Mouse (Mus musculus) liver, adult 2 months (tissue): ENCODE data around the gene Pum1.

ENCODE experiments used
- CTCF ChIP-seq: fragments of 200-500 bp; IDR thresholded peaks from 2 replicates; pipeline ENCODE4 v1.5.1; 2011; ENCODE audit warnings: low read depth, low read length, control low read depth
- POLR2A ChIP-seq: fragments of 200-500 bp; IDR thresholded peaks from 2 replicates; pipeline ENCODE4 v1.6.1; 2011; ENCODE audit warnings: low read length, control low read depth; ENCODE audit not compliant: insufficient read depth; ENCODE audit errors: extremely low read depth

DNA sequence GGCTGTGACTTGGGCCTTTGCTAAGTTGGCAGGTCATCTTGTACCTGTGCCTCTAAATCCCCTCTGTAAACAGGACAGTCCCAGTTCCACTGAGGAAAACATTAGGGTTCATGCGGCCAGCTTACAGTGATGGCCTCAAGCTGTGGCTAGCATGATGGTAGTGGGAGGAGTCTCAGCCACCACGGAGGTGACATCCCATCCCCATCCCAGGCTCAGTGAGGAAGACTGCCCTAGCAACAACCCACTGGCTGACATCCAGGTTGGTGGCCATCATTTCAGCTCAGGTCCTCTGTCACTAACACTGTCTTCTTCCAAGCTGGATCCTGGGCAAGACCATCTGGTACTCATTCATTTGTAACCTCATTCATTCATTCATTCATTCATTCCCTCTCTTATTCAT, 141.2 kb downstream of the Pum1 start:
- no peak for TF ChIP-seq POLR2A
- no peak for TF ChIP-seq CTCF
